Mouse (Mus musculus): ENCODE measurements around the gene 2510039O18Rik. TPM values are rescaled to one million over a fixed set of nuclear protein-coding genes. Genes with fewer than 3 reads are reported as not detected.

The 2510039O18Rik gene
- polyA plus RNA-seq, 1 experiment from 2014 or later, result 14.9 TPM

GRCm38 (mm10) chr4:147965712-147966111 is 25.0 kb downstream of the 2510039O18Rik start:
- no peaks in the 10 kb centered on the region for H3K27me3 ChIP-seq (ENCODE audit: control insufficient read depth, insufficient read depth, low read length)
- H3K9ac ChIP-seq (replicated peaks; ENCODE audit: low read depth, low read length), result no peak overlapping the region
- WGBS, result 77% methylated on average over 7 of the region's 7 CpGs
- no peaks in the 10 kb centered on the region for H3K9me3 ChIP-seq (ENCODE audit: control insufficient read depth, low read length)
- ATAC-seq (ENCODE audit: low read depth), result no peak
- no peaks in the 10 kb centered on the region for H3K36me3 ChIP-seq (ENCODE audit: control insufficient read depth, insufficient read depth, low read length)
- no peaks in the 10 kb centered on the region for H3K4me1 ChIP-seq (ENCODE audit: control insufficient read depth, insufficient read depth, low read length)
- H3K4me3 ChIP-seq (ENCODE audit: low read depth, low read length), result no peak overlapping the region
- no peak overlapping the region for H3K27ac ChIP-seq (ENCODE audit: low read depth, low read length)
- H3K4me2 ChIP-seq (ENCODE audit: low read depth, low read length), result no peak overlapping the region

- Histone ChIP-seq H3K27me3 (ENCODE audit: control insufficient read depth, insufficient read depth, low read length) (no peaks in the 10 kb centered on the region), H3K27ac (ENCODE audit: low read depth, low read length) (no peak overlapping the region), H3K4me3 (ENCODE audit: low read depth, low read length) (no peak overlapping the region), H3K9ac (replicated peaks; ENCODE audit: low read depth, low read length) (no peak overlapping the region), H3K36me3 (ENCODE audit: control insufficient read depth, insufficient read depth, low read length) (no peaks in the 10 kb centered on the region), H3K9me3 (ENCODE audit: control insufficient read depth, low read length) (no peaks in the 10 kb centered on the region), H3K4me1 (ENCODE audit: control insufficient read depth, insufficient read depth, low read length) (no peaks in the 10 kb centered on the region), H3K4me2 (ENCODE audit: low read depth, low read length) (no peak overlapping the region)
- no peak for ATAC-seq (ENCODE audit: low read depth)
- WGBS, result 95% methylated on average over 2 of the region's 2 CpGs
Measured at GRCm38 (mm10) chr4:147968816-147969215, 28.1 kb downstream of the 2510039O18Rik start.

GRCm38 (mm10) chr4:147969337-147969736 is 28.6 kb downstream of the 2510039O18Rik start:
- no peaks in the 10 kb centered on the region for H3K4me1 ChIP-seq (ENCODE audit: control insufficient read depth, insufficient read depth, low read length)
- H3K9me3 ChIP-seq (ENCODE audit: control insufficient read depth, low read length), result no peaks in the 10 kb centered on the region
- H3K9ac ChIP-seq (replicated peaks; ENCODE audit: low read depth, low read length), result no peak overlapping the region
- H3K4me3 ChIP-seq (ENCODE audit: low read depth, low read length), result no peak overlapping the region
- no peaks in the 10 kb centered on the region for H3K27me3 ChIP-seq (ENCODE audit: control insufficient read depth, insufficient read depth, low read length)
- H3K36me3 ChIP-seq (ENCODE audit: control insufficient read depth, insufficient read depth, low read length), result no peaks in the 10 kb centered on the region
- no peak for ATAC-seq (ENCODE audit: low read depth)
- WGBS, result 68% methylated on average over 9 of the region's 9 CpGs
- H3K4me2 ChIP-seq (ENCODE audit: low read depth, low read length), result no peak overlapping the region
- no peak overlapping the region for H3K27ac ChIP-seq (ENCODE audit: low read depth, low read length)

GRCm38 (mm10) chr4:147976237-147976636 is 35.5 kb downstream of the 2510039O18Rik start:
- 84% methylated on average over 3 of the region's 3 CpGs for WGBS
- no peak overlapping the region for H3K9ac ChIP-seq (replicated peaks; ENCODE audit: low read depth, low read length)
- H3K27ac ChIP-seq (ENCODE audit: low read depth, low read length), result no peak overlapping the region
- no peaks in the 10 kb centered on the region for H3K9me3 ChIP-seq (ENCODE audit: control insufficient read depth, low read length)
- H3K27me3 ChIP-seq (ENCODE audit: control insufficient read depth, insufficient read depth, low read length), result no peaks in the 10 kb centered on the region
- no peaks in the 10 kb centered on the region for H3K4me1 ChIP-seq (ENCODE audit: control insufficient read depth, insufficient read depth, low read length)
- no peak for ATAC-seq (ENCODE audit: low read depth)
- no peak overlapping the region for H3K4me2 ChIP-seq (ENCODE audit: low read depth, low read length)
- H3K4me3 ChIP-seq (ENCODE audit: low read depth, low read length), result no peak overlapping the region
- no peaks in the 10 kb centered on the region for H3K36me3 ChIP-seq (ENCODE audit: control insufficient read depth, insufficient read depth, low read length)

- no peaks in the 10 kb centered on the region for H3K27me3 ChIP-seq (ENCODE audit: control insufficient read depth, insufficient read depth, low read length)
- no peaks in the 10 kb centered on the region for H3K4me1 ChIP-seq (ENCODE audit: control insufficient read depth, insufficient read depth, low read length)
- H3K4me2 ChIP-seq (ENCODE audit: low read depth, low read length), result no peak overlapping the region
- no peaks in the 10 kb centered on the region for H3K9me3 ChIP-seq (ENCODE audit: control insufficient read depth, low read length)
- H3K9ac ChIP-seq (replicated peaks; ENCODE audit: low read depth, low read length), result no peak overlapping the region
- H3K4me3 ChIP-seq (ENCODE audit: low read depth, low read length), result no peak overlapping the region
- H3K27ac ChIP-seq (ENCODE audit: low read depth, low read length), result no peak overlapping the region
- 84% methylated on average over 4 of the region's 4 CpGs for WGBS
- no peaks in the 10 kb centered on the region for H3K36me3 ChIP-seq (ENCODE audit: control insufficient read depth, insufficient read depth, low read length)
- no peak for ATAC-seq (ENCODE audit: low read depth)
Measured at GRCm38 (mm10) chr4:147977726-147978125, 37.0 kb downstream of the 2510039O18Rik start.

- no peak overlapping the region for H3K4me2 ChIP-seq (ENCODE audit: low read depth, low read length)
- no peaks in the 10 kb centered on the region for H3K4me1 ChIP-seq (ENCODE audit: control insufficient read depth, insufficient read depth, low read length)
- H3K27ac ChIP-seq (ENCODE audit: low read depth, low read length), result no peak overlapping the region
- H3K9ac ChIP-seq (replicated peaks; ENCODE audit: low read depth, low read length), result no peak overlapping the region
- H3K4me3 ChIP-seq (ENCODE audit: low read depth, low read length), result no peak overlapping the region
- H3K36me3 ChIP-seq (ENCODE audit: control insufficient read depth, insufficient read depth, low read length), result no peaks in the 10 kb centered on the region
- WGBS, result 91% methylated on average over 6 of the region's 6 CpGs
- H3K27me3 ChIP-seq (ENCODE audit: control insufficient read depth, insufficient read depth, low read length), result no peaks in the 10 kb centered on the region
- no peaks in the 10 kb centered on the region for H3K9me3 ChIP-seq (ENCODE audit: control insufficient read depth, low read length)
- no peak for ATAC-seq (ENCODE audit: low read depth)
Measured at GRCm38 (mm10) chr4:147978391-147978790, 37.7 kb downstream of the 2510039O18Rik start.

- no peak for ATAC-seq (ENCODE audit: low read depth)
- no peaks in the 10 kb centered on the region for H3K4me1 ChIP-seq (ENCODE audit: control insufficient read depth, insufficient read depth, low read length)
- H3K9ac ChIP-seq (replicated peaks; ENCODE audit: low read depth, low read length), result no peak overlapping the region
- no peaks in the 10 kb centered on the region for H3K36me3 ChIP-seq (ENCODE audit: control insufficient read depth, insufficient read depth, low read length)
- H3K27ac ChIP-seq (ENCODE audit: low read depth, low read length), result no peak overlapping the region
- H3K9me3 ChIP-seq (ENCODE audit: control insufficient read depth, low read length), result no peaks in the 10 kb centered on the region
- H3K4me3 ChIP-seq (ENCODE audit: low read depth, low read length), result no peak overlapping the region
- WGBS, result 79% methylated on average over 7 of the region's 7 CpGs
- no peaks in the 10 kb centered on the region for H3K27me3 ChIP-seq (ENCODE audit: control insufficient read depth, insufficient read depth, low read length)
- H3K4me2 ChIP-seq (ENCODE audit: low read depth, low read length), result no peak overlapping the region
Measured at GRCm38 (mm10) chr4:147979441-147979860, 38.8 kb downstream of the 2510039O18Rik start.

- H3K9ac ChIP-seq (replicated peaks; ENCODE audit: low read depth, low read length), result no peak within 1 kb of the TSS
- 34% methylated on average over 20 of the region's 20 CpGs for WGBS
- no peak for ATAC-seq (ENCODE audit: low read depth)
Measured at GRCm38 (mm10) chr4:147985205-147986132, 44.8 kb downstream of the 2510039O18Rik start, which contains the start of gene Nppb. Nppb (plus strand) TSS chr4:147985788.

GRCm38 (mm10) chr4:147993571-147994095 is 52.9 kb downstream of the 2510039O18Rik start:
- Histone ChIP-seq H3K4me1 (ENCODE audit: control insufficient read depth, insufficient read depth, low read length) (no peaks in the 10 kb centered on the region), H3K27me3 (ENCODE audit: control insufficient read depth, insufficient read depth, low read length) (no peaks in the 10 kb centered on the region), H3K9ac (replicated peaks; ENCODE audit: low read depth, low read length) (no peak overlapping the region), H3K9me3 (ENCODE audit: control insufficient read depth, low read length) (no peaks in the 10 kb centered on the region), H3K4me3 (ENCODE audit: low read depth, low read length) (no peak overlapping the region), H3K27ac (ENCODE audit: low read depth, low read length) (no peak overlapping the region), H3K4me2 (ENCODE audit: low read depth, low read length) (no peak overlapping the region), H3K36me3 (ENCODE audit: control insufficient read depth, insufficient read depth, low read length) (no peaks in the 10 kb centered on the region)
- no peak for ATAC-seq (ENCODE audit: low read depth)
- 68% methylated on average over 7 of the region's 7 CpGs for WGBS

More at GRCm38 (mm10) chr4:147985205-147986132, 44.8 kb downstream of the 2510039O18Rik start, which contains the start of gene Nppb:
- no peaks in the 10 kb centered on the region for H3K9me3 ChIP-seq (ENCODE audit: control insufficient read depth, low read length)
- no peak within 1 kb of the TSS for H3K27ac ChIP-seq (ENCODE audit: low read depth, low read length)
- H3K4me1 ChIP-seq (ENCODE audit: control insufficient read depth, insufficient read depth, low read length), result no peaks in the 10 kb centered on the region
- H3K36me3 ChIP-seq (ENCODE audit: control insufficient read depth, insufficient read depth, low read length), result no peaks in the 10 kb centered on the region
- H3K4me3 ChIP-seq (ENCODE audit: low read depth, low read length), result no peak within 1 kb of the TSS
- H3K27me3 ChIP-seq (ENCODE audit: control insufficient read depth, insufficient read depth, low read length), result no peaks in the 10 kb centered on the region
- no peak within 1 kb of the TSS for H3K4me2 ChIP-seq (ENCODE audit: low read depth, low read length)
